Mouse (Mus musculus): ENCODE results near the gene Lca5. TPM values are rescaled to one million over a fixed set of nuclear protein-coding genes. Genes with fewer than 3 reads are reported as not detected.

The Lca5 gene
- polyA plus RNA-seq, 1 experiment from 2014 or later: 24.2 TPM

GRCm38 (mm10) chr9:83400783-83401182, 40.1 kb downstream of the Lca5 start:
- WGBS: 47% methylated on average over 3 of the region's 3 CpGs
- Histone ChIP-seq H3K36me3 (ENCODE audit: control insufficient read depth, insufficient read depth, low read length) (no peaks in the 10 kb centered on the region), H3K4me3 (ENCODE audit: low read depth, low read length) (no peak overlapping the region), H3K4me1 (ENCODE audit: control insufficient read depth, insufficient read depth, low read length) (no peaks in the 10 kb centered on the region), H3K27ac (ENCODE audit: low read depth, low read length) (no peak overlapping the region), H3K27me3 (ENCODE audit: control insufficient read depth, insufficient read depth, low read length) (no peaks in the 10 kb centered on the region), H3K9ac (ENCODE audit: low read length) (no peak overlapping the region), H3K4me2 (ENCODE audit: low read depth) (no peak overlapping the region), H3K9me3 (ENCODE audit: control insufficient read depth, low read length) (no peaks in the 10 kb centered on the region)
- DNase-seq (ENCODE audit: low spot score) (no peak), ATAC-seq (ENCODE audit: insufficient read depth, low FRiP score, low TSS enrichment) (no peak)

DNA sequence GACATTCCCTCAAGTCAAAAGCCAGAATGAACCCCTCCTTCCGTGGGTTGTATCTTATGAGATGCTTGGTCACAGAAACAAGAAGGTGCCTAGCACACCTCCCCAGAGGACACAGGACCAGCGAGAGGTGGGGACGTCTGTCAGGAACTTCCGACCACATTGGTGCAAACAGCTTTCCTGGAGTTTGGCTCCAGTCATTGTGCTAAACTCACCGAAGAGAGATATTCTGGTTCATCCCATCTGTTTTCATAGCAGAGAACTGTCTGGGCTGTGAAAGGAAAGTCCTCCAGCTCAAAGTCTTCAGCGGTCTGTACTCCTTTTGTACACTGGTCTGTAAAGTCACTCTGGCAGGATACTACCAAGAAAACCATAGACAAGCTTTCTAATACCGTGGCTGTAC, 41.5 kb downstream of the Lca5 start:
- H3K4me2 ChIP-seq (ENCODE audit: low read depth): no peak overlapping the region
- 93% methylated on average over 7 of the region's 7 CpGs for WGBS
- no peak for DNase-seq (ENCODE audit: low spot score)
- no peak overlapping the region for H3K9ac ChIP-seq (ENCODE audit: low read length)
- no peaks in the 10 kb centered on the region for H3K27me3 ChIP-seq (ENCODE audit: control insufficient read depth, insufficient read depth, low read length)
- no peaks in the 10 kb centered on the region for H3K9me3 ChIP-seq (ENCODE audit: control insufficient read depth, low read length)
- ATAC-seq (ENCODE audit: insufficient read depth, low FRiP score, low TSS enrichment): no peak
- no peak overlapping the region for H3K4me3 ChIP-seq (ENCODE audit: low read depth, low read length)
- H3K4me1 ChIP-seq (ENCODE audit: control insufficient read depth, insufficient read depth, low read length): no peaks in the 10 kb centered on the region
- H3K27ac ChIP-seq (ENCODE audit: low read depth, low read length): no peak overlapping the region
- H3K36me3 ChIP-seq (ENCODE audit: control insufficient read depth, insufficient read depth, low read length): no peaks in the 10 kb centered on the region

- ATAC-seq (ENCODE audit: insufficient read depth, low FRiP score, low TSS enrichment) (no peak), DNase-seq (ENCODE audit: low spot score) (no peak)
- WGBS: 64% methylated on average over 6 of the region's 6 CpGs
- Histone ChIP-seq H3K9me3 (ENCODE audit: control insufficient read depth, low read length) (no peaks in the 10 kb centered on the region), H3K9ac (ENCODE audit: low read length) (no peak overlapping the region), H3K36me3 (ENCODE audit: control insufficient read depth, insufficient read depth, low read length) (no peaks in the 10 kb centered on the region; the same call in 1 of the 2 replicates), H3K27me3 (ENCODE audit: control insufficient read depth, insufficient read depth, low read length) (no peaks in the 10 kb centered on the region), H3K4me3 (ENCODE audit: low read depth, low read length) (no peak overlapping the region), H3K4me2 (ENCODE audit: low read depth) (no peak overlapping the region), H3K27ac (ENCODE audit: low read depth, low read length) (no peak overlapping the region), H3K4me1 (ENCODE audit: control insufficient read depth, insufficient read depth, low read length) (no peaks in the 10 kb centered on the region)
Observed at GRCm38 (mm10) chr9:83398260-83398659, 42.7 kb downstream of the Lca5 start.

DNA sequence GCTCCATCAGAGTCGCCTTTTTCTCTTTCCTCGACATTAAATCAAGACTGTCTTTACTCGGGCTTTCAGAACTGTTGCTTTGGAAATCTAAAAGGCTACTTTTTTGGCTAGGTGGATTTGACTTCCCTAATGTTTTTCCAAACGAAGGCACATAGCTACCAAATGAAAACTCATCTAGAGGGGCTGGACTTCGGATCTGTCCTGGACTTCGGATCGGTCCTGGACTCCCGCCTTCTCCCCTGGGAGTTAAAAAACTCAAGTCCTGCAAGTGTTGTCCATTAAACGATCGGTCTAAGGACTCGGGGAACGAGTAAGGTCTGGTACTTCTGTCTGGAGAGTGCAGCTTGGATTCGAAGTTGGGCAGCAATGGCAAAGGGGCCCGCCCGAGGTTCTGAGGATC, 45.5 kb downstream of the Lca5 start:
- Histone ChIP-seq H3K27me3 (ENCODE audit: control insufficient read depth, insufficient read depth, low read length) (no peaks in the 10 kb centered on the region), H3K27ac (ENCODE audit: low read depth, low read length) (no peak overlapping the region), H3K4me3 (ENCODE audit: low read depth, low read length) (no peak overlapping the region), H3K4me2 (ENCODE audit: low read depth) (no peak overlapping the region), H3K9me3 (ENCODE audit: control insufficient read depth, low read length) (no peaks in the 10 kb centered on the region), H3K36me3 (ENCODE audit: control insufficient read depth, insufficient read depth, low read length) (no peaks in the 10 kb centered on the region; the same call in 1 of the 2 replicates), H3K4me1 (ENCODE audit: control insufficient read depth, insufficient read depth, low read length) (no peaks in the 10 kb centered on the region), H3K9ac (ENCODE audit: low read length) (no peak overlapping the region)
- WGBS: 90% methylated on average over 15 of the region's 15 CpGs
- no peak for ATAC-seq (ENCODE audit: insufficient read depth, low FRiP score, low TSS enrichment)
- no peak for DNase-seq (ENCODE audit: low spot score)

DNA sequence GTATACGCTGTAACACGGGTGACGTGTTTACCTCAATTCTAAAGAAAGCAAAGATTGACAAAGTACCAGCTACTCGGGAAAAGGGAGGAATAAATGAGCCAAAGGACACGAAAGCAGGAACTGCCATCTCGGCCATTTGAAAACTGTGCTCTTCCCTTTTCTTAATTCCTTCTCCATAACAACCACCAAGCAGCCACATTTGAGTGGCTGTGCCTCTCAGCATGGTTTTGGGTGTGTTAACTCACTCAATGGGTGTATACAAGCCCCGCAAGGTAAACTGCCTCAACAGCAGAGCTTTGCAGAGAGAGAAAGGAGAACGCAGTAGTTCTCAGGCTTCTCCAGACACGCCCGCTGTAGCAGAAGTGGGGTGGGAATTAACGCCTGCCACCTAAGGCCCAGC, 48.9 kb downstream of the Lca5 start:
- no peaks in the 10 kb centered on the region for H3K27me3 ChIP-seq (ENCODE audit: control insufficient read depth, insufficient read depth, low read length)
- no peaks in the 10 kb centered on the region; the same call in 1 of the 2 replicates for H3K36me3 ChIP-seq (ENCODE audit: control insufficient read depth, insufficient read depth, low read length)
- no peak overlapping the region for H3K9ac ChIP-seq (ENCODE audit: low read length)
- WGBS: 82% methylated on average over 11 of the region's 11 CpGs
- no peak overlapping the region for H3K27ac ChIP-seq (ENCODE audit: low read depth, low read length)
- DNase-seq (ENCODE audit: low spot score): no peak
- H3K4me2 ChIP-seq (ENCODE audit: low read depth): no peak overlapping the region
- no peak for ATAC-seq (ENCODE audit: insufficient read depth, low FRiP score, low TSS enrichment)
- no peaks in the 10 kb centered on the region for H3K9me3 ChIP-seq (ENCODE audit: control insufficient read depth, low read length)
- no peak overlapping the region for H3K4me3 ChIP-seq (ENCODE audit: low read depth, low read length)
- H3K4me1 ChIP-seq (ENCODE audit: control insufficient read depth, insufficient read depth, low read length): no peaks in the 10 kb centered on the region

- Histone ChIP-seq H3K9ac (ENCODE audit: low read length) (no peak overlapping the region), H3K4me3 (ENCODE audit: low read depth, low read length) (no peak overlapping the region), H3K27me3 (ENCODE audit: control insufficient read depth, insufficient read depth, low read length) (no peaks in the 10 kb centered on the region), H3K4me1 (ENCODE audit: control insufficient read depth, insufficient read depth, low read length) (no peaks in the 10 kb centered on the region), H3K27ac (ENCODE audit: low read depth, low read length) (no peak overlapping the region), H3K36me3 (ENCODE audit: control insufficient read depth, insufficient read depth, low read length) (no peaks in the 10 kb centered on the region; the same call in 1 of the 2 replicates), H3K4me2 (ENCODE audit: low read depth) (no peak overlapping the region), H3K9me3 (ENCODE audit: control insufficient read depth, low read length) (no peaks in the 10 kb centered on the region)
- 86% methylated on average over 9 of the region's 9 CpGs for WGBS
- DNase-seq (ENCODE audit: low spot score) (no peak), ATAC-seq (ENCODE audit: insufficient read depth, low FRiP score, low TSS enrichment) (no peak)
Observed at GRCm38 (mm10) chr9:83389570-83389969, 51.4 kb downstream of the Lca5 start.

DNA sequence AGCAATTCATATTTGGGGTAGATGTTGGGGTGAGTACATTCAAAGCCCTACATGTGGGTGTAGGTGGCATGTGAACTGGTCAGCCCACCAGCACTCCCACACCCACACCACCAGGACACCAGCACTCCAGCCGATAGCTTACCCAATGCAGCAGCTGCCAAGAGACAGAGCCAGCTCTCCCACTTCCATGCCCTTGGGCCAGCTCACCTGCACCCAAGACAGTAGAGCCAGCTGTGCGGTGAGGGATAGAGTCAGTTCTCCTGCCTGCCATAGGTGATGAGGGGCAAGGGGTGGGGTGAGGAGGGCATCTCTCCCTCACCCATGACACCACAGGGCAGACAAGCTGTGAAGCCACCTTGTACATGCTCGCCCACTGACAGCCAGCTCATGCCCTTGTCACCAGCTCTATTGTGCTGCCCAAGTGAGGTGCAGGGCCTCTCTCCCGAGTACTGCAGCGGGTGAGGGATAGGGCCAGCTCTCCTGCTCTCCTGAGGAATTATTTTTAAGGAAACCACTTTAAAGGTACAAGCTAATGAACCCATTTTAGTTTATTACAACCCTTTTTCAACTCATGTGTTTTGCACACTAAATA, 54.6 kb downstream of the Lca5 start:
- no peaks in the 10 kb centered on the region for H3K36me3 ChIP-seq (ENCODE audit: control insufficient read depth, insufficient read depth, low read length)
- H3K9ac ChIP-seq (ENCODE audit: low read length): no peak overlapping the region
- H3K4me2 ChIP-seq (ENCODE audit: low read depth): no peak overlapping the region
- H3K27ac ChIP-seq (ENCODE audit: low read depth, low read length): no peak overlapping the region
- no peak for DNase-seq (ENCODE audit: low spot score)
- H3K4me3 ChIP-seq (ENCODE audit: low read depth, low read length): no peak overlapping the region
- no peaks in the 10 kb centered on the region for H3K27me3 ChIP-seq (ENCODE audit: control insufficient read depth, insufficient read depth, low read length)
- 82% methylated on average over 5 of the region's 5 CpGs for WGBS
- ATAC-seq (ENCODE audit: insufficient read depth, low FRiP score, low TSS enrichment): no peak
- no peaks in the 10 kb centered on the region for H3K4me1 ChIP-seq (ENCODE audit: control insufficient read depth, insufficient read depth, low read length)
- H3K9me3 ChIP-seq (ENCODE audit: control insufficient read depth, low read length): no peaks in the 10 kb centered on the region

GRCm38 (mm10) chr9:83385301-83385700, 55.6 kb downstream of the Lca5 start:
- no peak overlapping the region for H3K4me2 ChIP-seq (ENCODE audit: low read depth)
- H3K9ac ChIP-seq (ENCODE audit: low read length): no peak overlapping the region
- no peak overlapping the region for H3K27ac ChIP-seq (ENCODE audit: low read depth, low read length)
- H3K9me3 ChIP-seq (ENCODE audit: control insufficient read depth, low read length): no peaks in the 10 kb centered on the region
- DNase-seq (ENCODE audit: low spot score): no peak
- H3K36me3 ChIP-seq (ENCODE audit: control insufficient read depth, insufficient read depth, low read length): no peaks in the 10 kb centered on the region
- no peaks in the 10 kb centered on the region for H3K27me3 ChIP-seq (ENCODE audit: control insufficient read depth, insufficient read depth, low read length)
- no peak overlapping the region for H3K4me3 ChIP-seq (ENCODE audit: low read depth, low read length)
- H3K4me1 ChIP-seq (ENCODE audit: control insufficient read depth, insufficient read depth, low read length): no peaks in the 10 kb centered on the region
- 75% methylated on average over 6 of the region's 6 CpGs for WGBS
- ATAC-seq (ENCODE audit: insufficient read depth, low FRiP score, low TSS enrichment): no peak

DNA sequence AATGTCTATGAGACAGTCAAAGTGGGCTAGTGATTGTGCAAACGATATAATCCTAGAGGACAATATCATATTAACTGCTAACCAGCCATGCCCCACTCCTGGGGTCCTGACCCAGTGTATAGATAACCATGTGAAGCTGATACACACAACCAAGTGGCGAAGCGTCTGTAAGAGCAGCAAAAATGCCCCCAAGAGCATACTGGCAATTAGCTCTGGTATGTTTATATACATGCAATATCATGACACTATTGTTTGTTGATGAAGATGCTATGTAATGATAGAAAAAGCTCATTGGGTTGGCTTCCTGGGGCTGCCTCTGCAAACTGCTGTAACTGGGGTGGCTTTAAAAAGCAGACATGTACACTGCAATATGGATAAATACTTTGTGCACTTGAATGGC, 57.7 kb downstream of the Lca5 start:
- 77% methylated on average over 3 of the region's 3 CpGs for WGBS
- Histone ChIP-seq H3K9me3 (ENCODE audit: control insufficient read depth, low read length) (no peaks in the 10 kb centered on the region), H3K4me1 (ENCODE audit: control insufficient read depth, insufficient read depth, low read length) (no peaks in the 10 kb centered on the region), H3K4me2 (ENCODE audit: low read depth) (no peak overlapping the region), H3K36me3 (ENCODE audit: control insufficient read depth, insufficient read depth, low read length) (no peaks in the 10 kb centered on the region), H3K9ac (ENCODE audit: low read length) (no peak overlapping the region), H3K27ac (ENCODE audit: low read depth, low read length) (no peak overlapping the region), H3K27me3 (ENCODE audit: control insufficient read depth, insufficient read depth, low read length) (no peaks in the 10 kb centered on the region), H3K4me3 (ENCODE audit: low read depth, low read length) (no peak overlapping the region)
- ATAC-seq (ENCODE audit: insufficient read depth, low FRiP score, low TSS enrichment): no peak
- DNase-seq (ENCODE audit: low spot score): no peak
